Mouse (Mus musculus) spleen, postnatal 10 days (tissue): ENCODE measurements around the gene Cfap126.
A peak's percentile ranks its signal among the peaks of the same experiment; 100 is the strongest.
"Not testable (repeated sequence)": the region's sequence is repeated elsewhere in the genome, so short reads cannot be mapped to it uniquely, and the experiment has no call there.

Experiments
- DNase-seq, 2 experiments: peaks; one replicate each; pipeline ENCODE4 v3.0.0; 2021 to 2022; ENCODE audit warnings: low spot score in 2 of 2

Cfap126 gene

GRCm38 (mm10) chr1:171122932-171123331 is 9.2 kb downstream of the Cfap126 start:
- no peak for DNase-seq

GRCm38 (mm10) chr1:171124398-171124797 is 10.7 kb downstream of the Cfap126 start:
- DNase-seq = no peak

- no peak for DNase-seq
Measured at GRCm38 (mm10) chr1:171129251-171129650, 15.5 kb downstream of the Cfap126 start.

GRCm38 (mm10) chr1:171130971-171131370 is 17.3 kb downstream of the Cfap126 start:
- no peak for DNase-seq

- DNase-seq = no peak
Measured at GRCm38 (mm10) chr1:171135600-171135999, 21.9 kb downstream of the Cfap126 start.

GRCm38 (mm10) chr1:171137486-171138155 is 23.9 kb downstream of the Cfap126 start:
- DNase-seq = not testable (repeated sequence)

- not testable (repeated sequence) for DNase-seq
Measured at GRCm38 (mm10) chr1:171142981-171143380, 29.3 kb downstream of the Cfap126 start.

- DNase-seq = peak; percentile 93 to 98
Measured at GRCm38 (mm10) chr1:171149974-171150760, 36.4 kb downstream of the Cfap126 start, which contains the start of the genes Sdhc and Mpz. TSS of gene Sdhc (minus strand) at chr1:171150603. TSS of gene Mpz (plus strand) at chr1:171150711.

GRCm38 (mm10) chr1:171150838-171151391 is 37.2 kb downstream of the Cfap126 start:
- no peak for DNase-seq

GRCm38 (mm10) chr1:171151966-171152365 is 38.2 kb downstream of the Cfap126 start:
- DNase-seq = no peak

- DNase-seq = no peak
Measured at GRCm38 (mm10) chr1:171156644-171157043, 42.9 kb downstream of the Cfap126 start.

GRCm38 (mm10) chr1:171157965-171158364 is 44.2 kb downstream of the Cfap126 start:
- DNase-seq = no peak

- DNase-seq = no peak
Measured at GRCm38 (mm10) chr1:171159485-171159975, 45.8 kb downstream of the Cfap126 start.

GRCm38 (mm10) chr1:171162526-171162925 is 48.8 kb downstream of the Cfap126 start:
- no peak for DNase-seq

- DNase-seq = no peak
Measured at GRCm38 (mm10) chr1:171164258-171164657, 50.5 kb downstream of the Cfap126 start.

GRCm38 (mm10) chr1:171165629-171166345 is 52.1 kb downstream of the Cfap126 start:
- DNase-seq = no peak

GRCm38 (mm10) chr1:171168906-171169305 is 55.2 kb downstream of the Cfap126 start:
- no peak for DNase-seq

- no peak for DNase-seq
Measured at GRCm38 (mm10) chr1:171169913-171170312, 56.2 kb downstream of the Cfap126 start.

- no peak for DNase-seq
Measured at GRCm38 (mm10) chr1:171171138-171171537, 57.4 kb downstream of the Cfap126 start.

- DNase-seq = no peak
Measured at GRCm38 (mm10) chr1:171172779-171173178, 59.1 kb downstream of the Cfap126 start.
